Comparison of ENCODE assay signal across 29 mouse cellular contexts in genomic region chr9:111209158-111209699, GRCm38 (mm10).
DNase-seq lines count a peak whose midpoint lies in the region; ATAC-seq and TF ChIP-seq lines count a peak whose summit lies in the region.
"Had no signal": no experiment of that assay in that cellular context is flagged by ENCODE, and none has a peak within 500 bp of the region (broad histone marks: within the 10 kb centered on the region; RNA-seq: fewer than 3 reads in every experiment).

No protein-coding gene starts in this region.

- peaks cover 10% of the 10 kb centered on the region; the same call in 1 of the 2 replicates for H3K36me3 ChIP-seq in heart, embryonic 15.5 days
- H3K36me3 ChIP-seq in liver, adult 2 months (ENCODE audit: control insufficient read depth, insufficient read depth, low read length): peaks cover 20% of the 10 kb centered on the region
- peaks cover 16% of the 10 kb centered on the region for H3K36me3 ChIP-seq in liver, postnatal 0 days (replicated peaks; ENCODE audit: insufficient read depth, low read length)
- H3K36me3 ChIP-seq in MEL (ENCODE audit: control insufficient read depth in 1 of 2, insufficient read depth in 2 of 2, low read length in 2 of 2): peaks cover 0 to 2% of the 10 kb centered on the region in 2 experiments; a peak in 2 of 4 replicates
- H3K36me3 ChIP-seq: forebrain, embryonic 12.5 days had no signal

- no peaks in the 10 kb centered on the region for H3K27me3 ChIP-seq in heart, embryonic 15.5 days
- H3K27me3 ChIP-seq in liver, adult 2 months (ENCODE audit: control insufficient read depth, insufficient read depth, low read length): no peaks in the 10 kb centered on the region
- H3K27me3 ChIP-seq in liver, postnatal 0 days (ENCODE audit: insufficient read depth, low read length): no peaks in the 10 kb centered on the region
- H3K27me3 ChIP-seq in MEL (ENCODE audit: control insufficient read depth in 1 of 2, insufficient read depth in 2 of 2, low read length in 2 of 2): no peaks in the 10 kb centered on the region
- H3K27me3 ChIP-seq in Patski: no peaks in the 10 kb centered on the region
- H3K27me3 ChIP-seq: embryonic facial prominence, embryonic 13.5 days; forebrain, embryonic 12.5 days; forebrain, embryonic 15.5 days; hindbrain, embryonic 12.5 days; hindbrain, embryonic 15.5 days had no signal

- H3K27ac ChIP-seq in heart, embryonic 15.5 days: peak overlapping the region; percentile 39; the same call in 1 of the 2 replicates
- no peak overlapping the region for H3K27ac ChIP-seq in liver, adult 2 months (replicated peaks; ENCODE audit: insufficient read depth, low read depth, low read length)
- H3K27ac ChIP-seq in liver, postnatal 0 days (ENCODE audit: low read depth): no peak overlapping the region
- no peak overlapping the region for H3K27ac ChIP-seq in MEL (ENCODE audit: control insufficient read depth, low read depth, low read length)
- H3K27ac ChIP-seq: embryonic facial prominence, embryonic 10.5 days; embryonic facial prominence, embryonic 13.5 days; forebrain, embryonic 12.5 days; forebrain, embryonic 15.5 days; hindbrain, embryonic 12.5 days; hindbrain, embryonic 15.5 days had no signal

- H3K79me2 ChIP-seq in liver, adult 2 months (ENCODE audit: control insufficient read depth, insufficient read depth, low read length): no peaks in the 10 kb centered on the region
- no peaks in the 10 kb centered on the region for H3K79me2 ChIP-seq in MEL (ENCODE audit: control insufficient read depth, insufficient read depth, low read length, poor library complexity)

- H3K9me3 ChIP-seq in heart, embryonic 15.5 days (replicated peaks): no peaks in the 10 kb centered on the region
- H3K9me3 ChIP-seq in liver, postnatal 0 days (ENCODE audit: low read length): no peaks in the 10 kb centered on the region
- no peaks in the 10 kb centered on the region for H3K9me3 ChIP-seq in MEL (replicated peaks; ENCODE audit: insufficient read depth, low read length)
- H3K9me3 ChIP-seq: embryonic facial prominence, embryonic 10.5 days; embryonic facial prominence, embryonic 13.5 days; forebrain, embryonic 12.5 days; forebrain, embryonic 15.5 days; hindbrain, embryonic 12.5 days; hindbrain, embryonic 15.5 days had no signal

- CTCF ChIA-PET in Patski (lab: Charles Lee): no interaction called here

- POLR2A ChIA-PET in Patski (lab: Charles Lee): no interaction called here

- H3K4me3 ChIP-seq in heart, embryonic 15.5 days: no peak overlapping the region
- no peak overlapping the region for H3K4me3 ChIP-seq in liver, adult 2 months (ENCODE audit: insufficient read depth, low read depth, low read length)
- no peak overlapping the region for H3K4me3 ChIP-seq in liver, postnatal 0 days (ENCODE audit: low read depth, low read length)
- no peak overlapping the region for H3K4me3 ChIP-seq in MEL (ENCODE audit: control insufficient read depth in 1 of 2, insufficient read depth in 1 of 2, low read depth in 2 of 2, low read length in 2 of 2)
- H3K4me3 ChIP-seq: embryonic facial prominence, embryonic 10.5 days; embryonic facial prominence, embryonic 13.5 days; erythroblast, embryonic 14.5 days; forebrain, embryonic 12.5 days; forebrain, embryonic 15.5 days; hindbrain, embryonic 12.5 days; hindbrain, embryonic 15.5 days had no signal

- H3K4me2 ChIP-seq in heart, embryonic 15.5 days: no peak overlapping the region
- H3K4me2 ChIP-seq in liver, postnatal 0 days (ENCODE audit: low read depth, low read length): no peak overlapping the region
- H3K4me2 ChIP-seq: embryonic facial prominence, embryonic 13.5 days; forebrain, embryonic 12.5 days; forebrain, embryonic 15.5 days; heart, embryonic 11.5 days; hindbrain, embryonic 12.5 days; hindbrain, embryonic 15.5 days had no signal

- H3K9ac ChIP-seq in heart, embryonic 15.5 days: no peak overlapping the region
- H3K9ac ChIP-seq in liver, adult 2 months (ENCODE audit: low read depth, low read length): no peak overlapping the region
- H3K9ac ChIP-seq in liver, postnatal 0 days (replicated peaks): no peak overlapping the region
- no peak overlapping the region for H3K9ac ChIP-seq in MEL (ENCODE audit: control insufficient read depth, low read depth, low read length, poor library complexity, severe bottlenecking)
- H3K9ac ChIP-seq: embryonic facial prominence, embryonic 13.5 days; forebrain, embryonic 12.5 days; forebrain, embryonic 15.5 days; hindbrain, embryonic 12.5 days; hindbrain, embryonic 15.5 days had no signal

- WGBS in heart, embryonic 15.5 days: 91% methylated on average over 7 of the region's 7 CpGs
- WGBS in liver, adult 2 months: 87% methylated on average over 7 of the region's 7 CpGs
- 90% methylated on average over 7 of the region's 7 CpGs for WGBS in liver, postnatal 0 days (ENCODE audit: insufficient replicate concordance)

- TF ChIP-seq CTCF in liver, adult 2 months (IDR thresholded peaks at IDR 0.05; ENCODE audit: low read depth, low read length): no peak
- no peak for TF ChIP-seq CTCF in liver, postnatal 0 days (IDR thresholded peaks at IDR 0.05; ENCODE audit: low read depth)
- TF ChIP-seq CTCF in MEL (IDR thresholded peaks at IDR 0.05 in 2 of 3, conservative IDR thresholded peaks at IDR 0.05 in 1 of 3; ENCODE audit: control insufficient read depth in 1 of 3, insufficient read depth in 1 of 3, low read depth in 2 of 3, low read length in 3 of 3, poor library complexity in 1 of 3, severe bottlenecking in 1 of 3) (no peak), Patski (IDR thresholded peaks at IDR 0.05) (no peak)

- no peak for TF ChIP-seq RAD21 in MEL (IDR thresholded peaks at IDR 0.05; ENCODE audit: low read depth, low read length)

- DNase-seq in heart, adult 18-20 months: no peak
- peak; percentile 54 for DNase-seq in liver, adult 2 months (ENCODE audit: extremely low read depth, low read depth, low spot score)
- DNase-seq in liver, postnatal 0 days: no peak
- no peak for DNase-seq in MEL (ENCODE audit: low read depth, low spot score)
- DNase-seq in Patski (ENCODE audit: low read depth, low spot score): no peak
- DNase-seq in frontal cortex, postnatal 36 days (ENCODE audit: low spot score in 2 of 2): no peak
- DNase-seq: adrenal gland, adult 8-10 months; adrenal gland, postnatal 25 days; cerebellum, adult 11-12 months; cerebellum, adult 8-10 months; cerebellum, postnatal 10 days; cerebellum, postnatal 36 days; embryo, embryonic 11 days; gastrocnemius, postnatal 10 days; gastrocnemius, postnatal 36 days; heart, postnatal 14 days; kidney, adult 2 months had no signal

- ATAC-seq in heart, embryonic 15.5 days (replicated peaks; ENCODE audit: insufficient number of reproducible peaks, insufficient read depth, low FRiP score, low read depth): no peak
- ATAC-seq in liver, postnatal 0 days: no peak
- peak; percentile 65 for ATAC-seq in Patski
- ATAC-seq: activated CD4-positive, CD25-positive, alpha-beta regulatory T cell, adult 4 months; CD4-positive, CD25-positive, alpha-beta regulatory T cell, adult 4 months; forebrain, embryonic 15.5 days; intestine, postnatal 0 days had no signal

- peaks cover 31% of the 10 kb centered on the region for H3K4me1 ChIP-seq in heart, embryonic 15.5 days (replicated peaks)
- H3K4me1 ChIP-seq in liver, adult 2 months (ENCODE audit: control insufficient read depth, insufficient read depth, low read length): peaks cover 22% of the 10 kb centered on the region
- peaks cover 12% of the 10 kb centered on the region; the same call in 1 of the 2 replicates for H3K4me1 ChIP-seq in liver, postnatal 0 days (ENCODE audit: insufficient read depth)
- H3K4me1 ChIP-seq in MEL (ENCODE audit: control insufficient read depth in 1 of 2, insufficient read depth in 2 of 2, low read length in 2 of 2): no peaks in the 10 kb centered on the region
- H3K4me1 ChIP-seq: forebrain, embryonic 12.5 days; forebrain, embryonic 15.5 days; hindbrain, embryonic 12.5 days; hindbrain, embryonic 15.5 days had no signal

- no peak for TF ChIP-seq POLR2A in liver, adult 2 months (IDR thresholded peaks at IDR 0.05; ENCODE audit: extremely low read depth, insufficient read depth, low read length)
- no peak for TF ChIP-seq POLR2A in MEL (IDR thresholded peaks at IDR 0.05; ENCODE audit: control insufficient read depth in 1 of 2, insufficient read depth in 1 of 2, low read depth in 1 of 2, low read length in 2 of 2, poor library complexity in 1 of 2)

- TF ChIP-seq EP300 in liver, postnatal 0 days (IDR thresholded peaks at IDR 0.05; ENCODE audit: low read depth): no peak
- no peak for TF ChIP-seq EP300 in MEL (IDR thresholded peaks at IDR 0.05; ENCODE audit: low read depth in 1 of 2, low read length in 2 of 2)

- in situ Hi-C loops in Patski (cut with MboI; ENCODE audit: low pct_unique_long_range_greater_than_20kb): loop anchor here (10.0 kb wide), 1 partner anchor 114 kb away; no protein-coding TSS in a partner anchor

TF ChIP-seq in MEL, 35 proteins besides CTCF, POLR2A, EP300 and RAD21:
- TF ChIP-seq ELF1 (IDR thresholded peaks at IDR 0.05; ENCODE audit: low read depth, low read length) (no peak), POLR2AphosphoS2 (IDR thresholded peaks at IDR 0.05; ENCODE audit: low read length) (no peak), ZKSCAN1 (IDR thresholded peaks at IDR 0.05; ENCODE audit: low read depth, low read length) (peak; percentile 97), MYC (IDR thresholded peaks at IDR 0.05; ENCODE audit: low read depth, low read length) (no peak), GATA1 (IDR thresholded peaks at IDR 0.05; ENCODE audit: low read depth, low read length) (no peak), TBP (IDR thresholded peaks at IDR 0.05; ENCODE audit: low read depth, low read length) (no peak)
